Mouse (Mus musculus) kidney, embryonic 16.5 days (tissue): ENCODE measurements around the gene Abcc4. TPM values are rescaled to one million over a fixed set of nuclear protein-coding genes. Genes with fewer than 3 reads are reported as not detected.
A peak's percentile ranks its signal among the peaks of the same experiment; 100 is the strongest.

Experiments used
- ATAC-seq: fragments of 200-750 bp; cut with Nextera tagmentation; 2 replicates; pipeline ENCODE4 v1.8.0; 2017; ENCODE audit warnings: moderate TSS enrichment; ENCODE audit not compliant: low FRiP score, low TSS enrichment
- H3K27ac ChIP-seq: fragments of 300-500 bp; sonication (generic); 2 replicates; pipeline ENCODE4 v1.5.1; 2014; ENCODE audit warnings: low read length
- H3K27me3 ChIP-seq: fragments of 300-500 bp; sonication (generic); 2 replicates; pipeline ENCODE4 v1.6.1; 2014; ENCODE audit warnings: low read length, control low read depth, mixed read lengths; ENCODE audit not compliant: insufficient read depth
- H3K36me3 ChIP-seq: fragments of 300-500 bp; sonication (generic); 2 replicates; pipeline ENCODE4 v1.6.1; 2014; ENCODE audit warnings: low read length, control low read depth, mixed read lengths; ENCODE audit not compliant: insufficient read depth
- H3K4me1 ChIP-seq: fragments of 300-500 bp; sonication (generic); 2 replicates; pipeline ENCODE4 v1.6.1; 2014; ENCODE audit warnings: low read length, control low read depth, mixed read lengths; ENCODE audit not compliant: insufficient read depth
- H3K4me2 ChIP-seq: fragments of 300-500 bp; sonication (generic); replicated peaks from 2 replicates; pipeline ENCODE4 v1.6.1; 2014; ENCODE audit warnings: low read depth, low read length
- H3K4me3 ChIP-seq: fragments of 300-500 bp; sonication (generic); 2 replicates; pipeline ENCODE4 v1.5.1; 2014; ENCODE audit warnings: mild to moderate bottlenecking, low read length
- H3K9ac ChIP-seq: fragments of 300-500 bp; sonication (generic); replicated peaks from 2 replicates; pipeline ENCODE4 v1.6.1; 2014; ENCODE audit warnings: low read length
- H3K9me3 ChIP-seq: fragments of 300-500 bp; sonication (generic); 2 replicates; pipeline ENCODE4 v1.6.1; 2016; ENCODE audit warnings: low read length, control low read depth
- WGBS: fragments of 180-500 bp; shearing (Covaris S2); extraction: QIAGEN DNeasy Blood & Tissue Kit; methylation state at CpG from one replicate; pipeline ENCODE4 v1.1.7; 2014; 5-methylcytosine and 5-hydroxymethylcytosine counted together
- polyA plus RNA-seq: library from polyadenylated mRNA; unstranded; fragments of >200 nt; fragmentation: Nextera tagmentation; extraction: Ambion mirVana; gene quantifications from 2 replicates; pipeline ENCODE4 v1.2.1, GENCODE M21; 2015

Gene Abcc4
- polyA plus RNA-seq, 1 experiment from 2014 or later: 7.4 TPM

GRCm38 (mm10) chr14:118713869-118714268, 7.8 kb upstream of the Abcc4 start:
- no peak for ATAC-seq
- Histone ChIP-seq H3K4me1 (peaks cover 31% of the 10 kb centered on the region), H3K9ac (peak overlapping the region; percentile 45; the same call in 1 of the 2 replicates)

GRCm38 (mm10) chr14:118713408-118713807, 7.4 kb upstream of the Abcc4 start:
- peak; percentile 44; the same call in 1 of the 2 replicates for ATAC-seq
- Histone ChIP-seq H3K4me2 (peak overlapping the region; percentile 61), H3K9me3 (no peaks in the 10 kb centered on the region), H3K4me3 (peak overlapping the region; percentile 39), H3K27me3 (no peaks in the 10 kb centered on the region), H3K27ac (no peak overlapping the region), H3K36me3 (no peaks in the 10 kb centered on the region), H3K9ac (peak overlapping the region; percentile 45), H3K4me1 (peaks cover 28% of the 10 kb centered on the region)
- WGBS: under 1% methylated on average over 18 of the region's 18 CpGs

More at GRCm38 (mm10) chr14:118713869-118714268, 7.8 kb upstream of the Abcc4 start:
- no peak overlapping the region for H3K27ac ChIP-seq
- H3K4me2 ChIP-seq: peak overlapping the region; percentile 61
- H3K4me3 ChIP-seq: peak overlapping the region; percentile 39
- no peaks in the 10 kb centered on the region for H3K9me3 ChIP-seq
- no peaks in the 10 kb centered on the region for H3K36me3 ChIP-seq
- no peaks in the 10 kb centered on the region for H3K27me3 ChIP-seq
- WGBS: 9% methylated on average over 8 of the region's 8 CpGs

- no peaks in the 10 kb centered on the region for H3K36me3 ChIP-seq
- no peaks in the 10 kb centered on the region for H3K9me3 ChIP-seq
- no peak overlapping the region for H3K27ac ChIP-seq
- ATAC-seq: no peak
- no peaks in the 10 kb centered on the region for H3K27me3 ChIP-seq
- H3K4me3 ChIP-seq: peak overlapping the region; percentile 39; the same call in 1 of the 2 replicates
- peak overlapping the region; percentile 61 for H3K4me2 ChIP-seq
- WGBS: 52% methylated on average over 5 of the region's 5 CpGs
- peaks cover 25% of the 10 kb centered on the region for H3K4me1 ChIP-seq
- no peak overlapping the region for H3K9ac ChIP-seq
These were observed 6.9 kb upstream of the Abcc4 start for GRCm38 (mm10) chr14:118712889-118713288.

DNA sequence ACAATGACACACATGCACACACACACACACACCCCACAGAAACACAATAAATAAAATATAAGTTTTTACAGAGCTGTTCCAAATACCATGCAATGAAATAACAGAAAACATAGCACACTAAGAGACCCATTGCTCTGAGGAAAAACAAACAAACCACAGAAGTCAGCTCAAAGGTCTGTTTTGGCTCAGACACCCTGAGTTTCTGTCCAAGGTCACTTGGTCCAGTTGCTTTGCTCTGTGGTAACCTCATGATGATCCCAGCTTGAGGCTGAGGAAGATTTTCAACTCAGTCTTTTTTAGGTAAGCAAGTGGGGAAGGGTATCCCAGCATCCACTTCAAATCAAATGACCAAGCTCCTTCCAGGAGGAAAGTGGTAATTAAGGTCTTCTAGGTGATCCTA, 4.9 kb upstream of the Abcc4 start:
- H3K4me1 ChIP-seq: peaks cover 30% of the 10 kb centered on the region
- H3K4me3 ChIP-seq: no peak overlapping the region
- no peaks in the 10 kb centered on the region for H3K9me3 ChIP-seq
- no peaks in the 10 kb centered on the region for H3K36me3 ChIP-seq
- no peak overlapping the region for H3K27ac ChIP-seq
- no peak overlapping the region for H3K4me2 ChIP-seq
- no peak overlapping the region for H3K9ac ChIP-seq
- no peak for ATAC-seq
- H3K27me3 ChIP-seq: peaks cover 6% of the 10 kb centered on the region; the same call in 1 of the 2 replicates

GRCm38 (mm10) chr14:118709736-118710135, 3.7 kb upstream of the Abcc4 start:
- peaks cover 8% of the 10 kb centered on the region; the same call in 1 of the 2 replicates for H3K27me3 ChIP-seq
- H3K27ac ChIP-seq: no peak overlapping the region
- no peaks in the 10 kb centered on the region for H3K36me3 ChIP-seq
- peaks cover 33% of the 10 kb centered on the region for H3K4me1 ChIP-seq
- H3K4me3 ChIP-seq: no peak overlapping the region
- H3K4me2 ChIP-seq: no peak overlapping the region
- ATAC-seq: peak; percentile 65
- 33% methylated on average over 11 of the region's 11 CpGs for WGBS
- H3K9me3 ChIP-seq: no peaks in the 10 kb centered on the region
- no peak overlapping the region for H3K9ac ChIP-seq

GRCm38 (mm10) chr14:118708126-118708525, 2.1 kb upstream of the Abcc4 start:
- H3K4me1 ChIP-seq: peaks cover 20% of the 10 kb centered on the region
- H3K9ac ChIP-seq: no peak overlapping the region
- H3K36me3 ChIP-seq: no peaks in the 10 kb centered on the region
- peaks cover 12% of the 10 kb centered on the region; the same call in 1 of the 2 replicates for H3K27me3 ChIP-seq
- H3K9me3 ChIP-seq: no peaks in the 10 kb centered on the region
- H3K4me2 ChIP-seq: no peak overlapping the region
- no peak overlapping the region for H3K4me3 ChIP-seq
- ATAC-seq: no peak
- no peak overlapping the region for H3K27ac ChIP-seq
- 88% methylated on average over 5 of the region's 5 CpGs for WGBS

- peak overlapping the region; percentile 99 for H3K4me2 ChIP-seq
- H3K9me3 ChIP-seq: no peaks in the 10 kb centered on the region
- ATAC-seq: no peak
- peaks cover 12% of the 10 kb centered on the region; the same call in 1 of the 2 replicates for H3K27me3 ChIP-seq
- H3K4me1 ChIP-seq: peaks cover 15% of the 10 kb centered on the region
- no peaks in the 10 kb centered on the region for H3K36me3 ChIP-seq
- H3K27ac ChIP-seq: no peak overlapping the region
- 86% methylated on average over 11 of the region's 11 CpGs for WGBS
- H3K9ac ChIP-seq: 0 out of 2 replicates have a peak overlapping the region, but pooled peaks have one; percentile 69
- peak overlapping the region; percentile 71 for H3K4me3 ChIP-seq
These were observed 943 bp upstream of the Abcc4 start for GRCm38 (mm10) chr14:118706962-118707361.

- Histone ChIP-seq H3K27me3 (peaks cover 12% of the 10 kb centered on the region; the same call in 1 of the 2 replicates), H3K9me3 (no peaks in the 10 kb centered on the region), H3K36me3 (no peaks in the 10 kb centered on the region), H3K27ac (no peak overlapping the region), H3K9ac (peak overlapping the region; percentile 69), H3K4me2 (peak overlapping the region; percentile 99), H3K4me1 (peaks cover 18% of the 10 kb centered on the region), H3K4me3 (peak overlapping the region; percentile 71)
- 3% methylated on average over 10 of the region's 10 CpGs for WGBS
- no peak for ATAC-seq
These were observed 583 bp downstream of the Abcc4 start for GRCm38 (mm10) chr14:118705465-118705807.

- Histone ChIP-seq H3K27me3 (peaks cover 12% of the 10 kb centered on the region; the same call in 1 of the 2 replicates), H3K4me3 (no peak overlapping the region), H3K4me1 (peaks cover 28% of the 10 kb centered on the region), H3K9me3 (no peaks in the 10 kb centered on the region), H3K9ac (no peak overlapping the region), H3K27ac (no peak overlapping the region), H3K4me2 (no peak overlapping the region), H3K36me3 (no peaks in the 10 kb centered on the region)
- no peak for ATAC-seq
- WGBS: 54% methylated on average over 9 of the region's 9 CpGs
These were observed 2.7 kb downstream of the Abcc4 start for GRCm38 (mm10) chr14:118703363-118703762.

DNA sequence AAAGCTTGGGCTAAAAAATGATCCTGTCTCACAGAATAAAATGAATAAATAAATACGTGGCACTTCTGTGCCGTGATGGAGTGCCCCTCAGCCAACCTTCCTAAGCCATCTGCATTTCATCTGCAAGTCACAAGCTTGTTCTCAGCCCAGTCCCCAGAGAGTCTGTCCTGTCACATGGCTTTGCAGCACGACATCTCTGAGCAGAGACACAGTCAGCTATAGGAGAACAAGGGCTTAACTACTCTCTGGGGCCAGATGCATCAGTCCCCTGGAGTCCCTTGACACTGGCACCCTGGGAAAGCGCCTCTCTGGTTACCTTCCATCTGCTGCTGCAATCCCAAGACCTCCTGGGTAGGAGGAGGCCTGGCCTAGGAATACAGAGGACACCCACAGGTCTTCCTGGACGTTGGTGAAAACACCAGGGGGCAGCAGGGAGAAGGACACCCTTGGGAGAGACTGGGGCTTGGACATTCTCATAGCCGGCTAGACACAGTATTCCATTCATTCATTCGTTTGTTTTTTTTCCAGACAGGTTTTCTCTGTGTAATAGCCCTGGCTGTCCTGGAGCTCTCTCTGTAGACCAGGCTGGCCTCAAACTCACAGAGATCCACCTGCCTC, 3.9 kb downstream of the Abcc4 start:
- Histone ChIP-seq H3K36me3 (no peaks in the 10 kb centered on the region), H3K9ac (no peak overlapping the region), H3K4me3 (no peak overlapping the region), H3K4me1 (peaks cover 28% of the 10 kb centered on the region), H3K9me3 (no peaks in the 10 kb centered on the region), H3K4me2 (no peak overlapping the region), H3K27ac (no peak overlapping the region), H3K27me3 (peaks cover 12% of the 10 kb centered on the region; the same call in 1 of the 2 replicates)
- 63% methylated on average over 7 of the region's 7 CpGs for WGBS
- ATAC-seq: no peak
